Mouse (Mus musculus) ES-E14 (cell line): ENCODE results near the gene Gm39115. TPM values are rescaled to one million over a fixed set of nuclear protein-coding genes. Genes with fewer than 3 reads are reported as not detected.
"Not testable (repeated sequence)": the region's sequence is repeated elsewhere in the genome, so short reads cannot be mapped to it uniquely, and the experiment has no call there.

Experiments used
- DNase-seq: peaks from one replicate; pipeline ENCODE4 v3.0.0-alpha.2; 2013; ENCODE audit warnings: low read depth, low spot score
- H3K27ac ChIP-seq: 2 replicates; pipeline ENCODE4 v1.5.1; 2012; ENCODE audit warnings: low read depth, mild to moderate bottlenecking, low read length, moderate library complexity, mixed read lengths; ENCODE audit not compliant: poor library complexity, insufficient read depth, severe bottlenecking
- H3K36me3 ChIP-seq: 2 replicates; pipeline ENCODE4 v1.6.1; 2012; ENCODE audit warnings: mild to moderate bottlenecking, low read length, moderate library complexity, mixed read lengths; ENCODE audit not compliant: control insufficient read depth, poor library complexity, insufficient read depth, severe bottlenecking
- H3K4me1 ChIP-seq, 2 experiments: fragments of 150-350 bp in 1 of 2; sonication (generic) in 1 of 2; 2 replicates each; pipeline ENCODE4 v1.6.1; 2012; ENCODE audit warnings: low read length in 2 of 2, mild to moderate bottlenecking in 1 of 2, mixed read lengths in 1 of 2; ENCODE audit not compliant: control insufficient read depth in 2 of 2, insufficient read depth in 2 of 2, poor library complexity in 1 of 2
- H3K4me3 ChIP-seq, 2 experiments: fragments of 150-350 bp in 1 of 2; sonication (generic) in 1 of 2; 2 replicates each; pipeline ENCODE4 v1.5.1; 2012; ENCODE audit warnings: low read length in 2 of 2, low read depth in 1 of 2, mild to moderate bottlenecking in 1 of 2, mixed read lengths in 1 of 2; ENCODE audit not compliant: insufficient read depth in 1 of 2, poor library complexity in 1 of 2, severe bottlenecking in 1 of 2
- H3K9ac ChIP-seq: 2 replicates; pipeline ENCODE4 v1.6.1; 2012; ENCODE audit warnings: low read depth, mild to moderate bottlenecking, low read length, mixed read lengths; ENCODE audit not compliant: poor library complexity, insufficient read depth, severe bottlenecking
- H3K9me3 ChIP-seq: fragments of 150-350 bp; sonication (generic); 2 replicates; pipeline ENCODE4 v1.6.1; 2012; ENCODE audit warnings: low read depth, mild to moderate bottlenecking, low read length; ENCODE audit not compliant: control insufficient read depth, insufficient read depth
- CHD2 ChIP-seq: IDR thresholded peaks from 2 replicates; pipeline ENCODE4 v1.6.1; 2014; ENCODE audit warnings: mild to moderate bottlenecking, low read depth, low read length, inconsistent platforms
- HCFC1 ChIP-seq: IDR thresholded peaks from 2 replicates; pipeline ENCODE4 v1.6.1; 2012; ENCODE audit warnings: low read length, inconsistent platforms, borderline replicate concordance; ENCODE audit not compliant: insufficient read depth
- MAFK ChIP-seq: IDR thresholded peaks from 2 replicates; pipeline ENCODE4 v1.6.1; 2014; ENCODE audit warnings: mild to moderate bottlenecking, low read depth, low read length, inconsistent platforms; ENCODE audit not compliant: insufficient read depth
- ZC3H11A ChIP-seq: IDR thresholded peaks from 2 replicates; pipeline ENCODE4 v1.6.1; 2012; ENCODE audit warnings: low read depth, mild to moderate bottlenecking, inconsistent platforms, low read length, borderline replicate concordance
- ZNF384 ChIP-seq: IDR thresholded peaks from 2 replicates; pipeline ENCODE4 v1.6.1; 2012; ENCODE audit warnings: low read depth, low read length, inconsistent platforms
- in situ Hi-C, 2 experiments: fragments of 600-800 bp; cut with MboI; formaldehyde crosslinking; loops; one replicate each; pipeline ENCODE4 v1.15.1; 2025; ENCODE audit warnings: low sequenced_read_pairs in 2 of 2, inconsistent platforms in 1 of 2; ENCODE audit not compliant: unreplicated experiment in 2 of 2
- total RNA-seq: library from RNA; depleted of rRNA; stranded (reverse); fragments of 300-350 nt; gene quantifications from 2 replicates; pipeline ENCODE4 v1.2.3, GENCODE M21; 2012

The Gm39115 gene
- total RNA-seq, 1 experiment = not detected

- no peak overlapping the region for H3K4me3 ChIP-seq
- no peaks in the 10 kb centered on the region for H3K36me3 ChIP-seq
- 0 out of 2 replicates have a peak, but pooled peaks have one; percentile 9 for TF ChIP-seq ZC3H11A
- TF ChIP-seq ZNF384 = no peak
- TF ChIP-seq MAFK = no peak
- TF ChIP-seq HCFC1 = no peak
- no peak for TF ChIP-seq CHD2
- H3K27ac ChIP-seq = no peak overlapping the region
- no peaks in the 10 kb centered on the region for H3K9me3 ChIP-seq
- no peaks in the 10 kb centered on the region for H3K4me1 ChIP-seq
- no peak for DNase-seq
- no peak overlapping the region for H3K9ac ChIP-seq
- in situ Hi-C loops = no loop called here
Measured at GRCm38 (mm10) chr7:142134206-142134995, 1.4 kb downstream of the Gm39115 start.

GRCm38 (mm10) chr7:142128843-142129242 is 7.0 kb downstream of the Gm39115 start:
- Histone ChIP-seq H3K27ac (no peak overlapping the region), H3K9me3 (no peaks in the 10 kb centered on the region), H3K4me1 (no peaks in the 10 kb centered on the region), H3K36me3 (no peaks in the 10 kb centered on the region), H3K4me3 (no peak overlapping the region), H3K9ac (no peak overlapping the region)
- no peak for DNase-seq
- TF ChIP-seq HCFC1 (no peak), MAFK (no peak), CHD2 (no peak), ZC3H11A (no peak)
- in situ Hi-C loops = no loop called here

GRCm38 (mm10) chr7:142120629-142121028 is 15.2 kb downstream of the Gm39115 start, which contains the start of gene Gm45618:
Gm45618 (minus strand) TSS chr7:142120729.
- H3K4me1 ChIP-seq, H3K27ac ChIP-seq, H3K4me3 ChIP-seq, H3K9me3 ChIP-seq, DNase-seq, H3K36me3 ChIP-seq, H3K9ac ChIP-seq, in situ Hi-C loops: not testable (repeated sequence)

DNA sequence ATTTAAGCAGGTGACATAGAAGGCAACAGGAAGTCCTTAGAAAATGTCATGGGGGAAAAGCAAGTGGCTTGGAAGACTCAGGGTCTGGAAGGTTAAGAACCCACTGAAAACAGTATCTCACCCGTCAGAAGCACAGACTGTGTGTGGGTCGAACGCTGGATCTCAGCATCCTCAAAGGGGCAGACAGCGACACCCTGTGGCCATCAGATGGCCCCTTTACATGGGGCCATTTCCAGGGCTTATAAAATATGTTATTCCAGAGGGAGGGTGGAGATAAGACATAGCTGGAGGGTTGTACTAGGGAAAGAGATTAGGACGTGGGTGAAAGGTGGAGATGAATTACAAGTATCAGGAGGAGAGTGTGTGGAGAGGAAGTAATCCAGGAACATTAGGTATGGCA is 16.2 kb downstream of the Gm39115 start:
- Histone ChIP-seq H3K9me3 (no peaks in the 10 kb centered on the region), H3K9ac (no peak overlapping the region), H3K4me3 (no peak overlapping the region), H3K4me1 (no peaks in the 10 kb centered on the region), H3K27ac (no peak overlapping the region), H3K36me3 (no peaks in the 10 kb centered on the region)
- in situ Hi-C loops = no loop called here
- peak; percentile 28 for DNase-seq
- no peak for TF ChIP-seq MAFK
- no peak for TF ChIP-seq ZC3H11A
- no peak for TF ChIP-seq ZNF384
- no peak for TF ChIP-seq CHD2
- TF ChIP-seq HCFC1 = no peak

DNA sequence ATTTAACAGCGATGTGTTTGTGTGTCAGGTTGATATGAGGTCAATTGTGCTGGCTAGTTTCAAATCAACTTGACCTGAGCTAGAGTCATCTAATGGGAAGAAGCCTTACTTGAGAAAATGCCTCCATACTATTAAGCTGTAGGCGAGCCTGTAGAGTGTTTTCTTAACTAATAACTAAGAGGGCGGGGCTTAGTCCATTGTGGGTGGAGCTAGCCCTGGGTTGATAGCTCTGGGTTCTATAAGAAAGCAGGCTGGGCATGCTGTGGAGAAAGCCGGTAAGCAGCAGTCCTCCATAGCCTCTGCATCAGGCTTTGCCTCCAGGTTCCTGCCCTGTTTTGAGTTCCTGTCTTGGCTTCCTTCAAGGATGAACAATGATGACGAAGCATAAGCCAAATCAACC is 31.1 kb downstream of the Gm39115 start:
- no peak overlapping the region for H3K9ac ChIP-seq
- no peaks in the 10 kb centered on the region for H3K36me3 ChIP-seq
- H3K27ac ChIP-seq = no peak overlapping the region
- in situ Hi-C loops = no loop called here
- no peaks in the 10 kb centered on the region for H3K4me1 ChIP-seq
- no peak overlapping the region for H3K4me3 ChIP-seq
- no peaks in the 10 kb centered on the region for H3K9me3 ChIP-seq
- no peak for DNase-seq
- TF ChIP-seq HCFC1 = no peak
- TF ChIP-seq ZNF384 = no peak
- no peak for TF ChIP-seq CHD2
- TF ChIP-seq MAFK = no peak
- TF ChIP-seq ZC3H11A = no peak
